Mouse (Mus musculus) skeletal muscle tissue, adult 2 months (tissue): ENCODE measurements around the gene Sprr2a2.
"Not testable (repeated sequence)": the region's sequence is repeated elsewhere in the genome, so short reads cannot be mapped to it uniquely, and the experiment has no call there.

Experiments used
- DNase-seq: peaks from one replicate; pipeline ENCODE4 v3.0.0-alpha.2; 2012; ENCODE audit warnings: low read depth, low spot score

Gene Sprr2a2

DNA sequence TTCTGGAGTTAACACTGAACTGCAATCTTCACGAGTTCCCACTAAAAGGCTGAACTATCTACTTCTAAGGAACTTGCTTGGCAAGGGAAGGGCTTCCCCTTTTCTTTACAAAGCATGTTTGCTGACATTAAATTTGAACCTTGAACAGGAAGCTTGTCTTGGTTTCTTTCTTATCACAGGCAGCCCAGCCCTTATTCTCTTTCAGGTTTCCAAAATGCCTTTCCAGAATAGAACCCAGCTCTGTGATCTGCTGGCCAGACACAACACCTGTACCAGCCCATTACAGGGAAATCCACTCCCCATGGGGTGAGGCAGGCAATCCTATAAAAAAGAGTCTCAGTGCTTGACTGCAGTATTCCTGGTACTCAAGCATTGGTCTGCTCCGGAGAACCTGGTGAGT lies at the start of gene Sprr2a2, which contains the start of gene Sprr2a1:
Sprr2a2 (plus strand) TSS at position 352 of the 400 bp plus-strand sequence.
Sprr2a1 (plus strand) TSS at position 231 of the 400 bp plus-strand sequence.
- not testable (repeated sequence) for DNase-seq

DNA sequence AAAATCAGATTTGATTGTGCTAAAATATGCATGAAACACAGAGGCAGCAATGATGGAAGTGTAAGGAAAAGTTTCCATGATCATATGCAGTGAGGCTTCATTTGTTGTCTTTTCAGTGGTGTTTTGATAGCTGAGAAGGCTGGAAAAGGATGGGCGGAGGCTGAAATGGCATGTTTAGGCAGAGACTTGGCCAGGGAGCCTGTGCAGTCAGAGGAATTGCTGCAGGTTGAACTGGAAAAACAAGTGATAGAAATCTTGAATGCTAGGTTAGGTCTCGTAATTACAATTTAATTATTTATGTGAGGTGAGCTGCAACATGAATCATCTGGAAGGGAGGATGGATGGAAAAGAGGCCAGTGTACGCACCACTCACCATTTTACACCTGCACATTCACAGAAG lies 45.9 kb upstream of the Sprr2a2 start:
- DNase-seq = no peak

DNA sequence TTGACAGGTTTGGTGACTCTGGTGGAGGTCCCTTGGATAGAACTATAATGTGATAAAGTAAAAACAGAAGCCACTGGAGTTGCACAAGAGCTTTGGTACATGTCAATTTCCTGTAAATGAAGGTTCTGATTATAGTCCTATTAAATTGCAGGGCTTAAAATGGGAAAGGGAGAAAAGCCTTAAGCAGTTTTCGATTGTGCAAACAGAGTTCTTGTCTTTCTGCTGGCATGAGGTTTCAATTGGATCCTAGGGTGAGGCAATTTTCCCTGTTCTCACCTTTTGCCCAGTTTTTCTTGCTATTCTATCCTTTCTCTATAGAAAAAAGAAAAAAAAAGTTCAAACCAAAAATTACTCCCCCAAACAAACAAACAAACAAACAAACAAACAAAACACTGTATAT lies 38.8 kb upstream of the Sprr2a2 start:
- no peak for DNase-seq

DNA sequence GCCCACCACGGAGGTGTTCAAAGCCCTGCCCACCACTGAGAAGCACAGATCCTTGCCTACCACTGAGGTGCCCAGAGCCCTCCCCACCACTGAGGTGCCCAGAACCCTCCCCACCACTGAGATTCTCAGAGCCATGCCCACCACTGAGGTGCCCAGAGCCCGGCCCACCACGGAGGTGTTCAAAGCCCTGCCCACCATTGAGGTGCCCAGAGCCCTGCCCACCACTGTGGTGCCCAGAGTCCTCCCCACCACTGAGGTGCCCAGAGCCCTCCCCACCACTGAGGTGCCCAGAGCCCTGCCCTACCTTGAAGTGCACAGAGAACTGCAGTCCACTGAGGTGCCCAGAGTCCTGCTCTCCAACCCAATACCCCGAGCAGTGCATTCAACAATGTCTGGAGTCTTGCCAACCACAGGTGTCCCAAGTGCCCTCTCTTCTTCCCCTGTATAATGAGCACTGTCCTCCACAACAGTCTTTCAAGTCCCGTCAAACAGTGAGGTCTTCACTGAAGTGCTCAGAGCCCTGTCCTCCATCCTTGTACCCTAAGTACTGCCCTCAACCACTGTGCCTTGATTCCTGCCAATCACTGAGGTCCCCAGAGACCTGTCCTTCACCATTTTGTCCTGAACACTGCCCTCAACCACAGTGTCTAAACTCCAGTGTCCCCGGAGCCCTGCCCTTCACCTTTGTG lies 20.1 kb upstream of the Sprr2a2 start:
- no peak for DNase-seq

DNA sequence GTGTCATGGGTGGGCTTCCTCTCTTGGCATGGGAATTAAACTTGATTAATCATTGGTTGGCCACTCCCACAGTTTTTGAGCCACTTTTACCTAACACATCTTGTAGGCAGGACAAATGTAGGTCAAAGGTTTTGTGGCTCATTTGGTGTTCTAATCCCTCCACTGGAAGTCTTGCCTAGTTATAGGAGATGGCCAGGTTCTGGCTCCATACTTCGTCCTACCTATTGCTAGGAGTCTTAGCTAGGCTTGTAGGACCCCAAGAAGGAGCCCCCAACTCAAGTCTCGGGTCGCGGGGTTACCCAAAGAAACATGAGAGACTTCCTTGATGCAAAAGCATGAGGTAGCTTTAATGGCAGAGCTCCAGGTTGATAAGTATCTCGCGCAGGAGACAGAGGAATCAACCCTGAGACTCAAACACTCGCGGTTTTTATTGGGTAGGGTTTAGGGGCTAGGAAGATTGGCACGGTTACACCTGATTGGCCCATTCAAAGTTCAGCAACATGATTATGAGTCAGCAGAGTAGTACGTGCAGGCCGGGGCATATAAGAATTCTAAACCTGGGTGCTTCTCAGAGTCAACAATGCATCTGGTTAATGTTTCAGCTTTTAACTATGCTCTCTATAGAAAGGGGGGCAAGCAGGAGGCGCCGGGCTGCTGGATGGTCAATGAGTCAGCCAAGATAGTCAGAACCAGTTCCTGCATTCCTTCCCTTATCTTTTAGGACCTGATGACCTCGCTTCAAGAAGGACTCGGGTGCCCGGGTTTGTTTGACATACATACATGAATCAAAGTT lies 4.4 kb upstream of the Sprr2a2 start:
- not testable (repeated sequence) for DNase-seq

DNA sequence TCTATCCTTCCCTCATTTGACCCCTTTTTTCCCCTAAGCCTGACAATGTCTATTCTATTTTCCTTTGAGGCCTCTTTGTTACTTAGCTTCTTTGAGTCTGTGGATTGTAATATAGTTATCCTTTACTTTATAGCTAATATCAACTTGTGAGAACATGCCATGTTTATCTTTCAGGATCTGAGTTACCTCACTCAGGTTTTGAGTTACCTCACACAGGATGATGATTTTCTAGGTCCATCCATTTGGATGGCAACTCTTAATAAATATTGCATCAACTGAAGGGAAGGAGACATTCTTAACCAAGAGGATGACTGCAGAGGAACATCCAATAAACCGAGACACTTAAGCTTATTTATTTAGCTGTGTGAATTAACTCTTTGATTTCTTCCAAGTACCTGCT lies 3.7 kb upstream of the Sprr2a2 start:
- DNase-seq = not testable (repeated sequence)

GRCm38 (mm10) chr3:92213651-92214050 lies 2.1 kb upstream of the Sprr2a2 start:
- not testable (repeated sequence) for DNase-seq

DNA sequence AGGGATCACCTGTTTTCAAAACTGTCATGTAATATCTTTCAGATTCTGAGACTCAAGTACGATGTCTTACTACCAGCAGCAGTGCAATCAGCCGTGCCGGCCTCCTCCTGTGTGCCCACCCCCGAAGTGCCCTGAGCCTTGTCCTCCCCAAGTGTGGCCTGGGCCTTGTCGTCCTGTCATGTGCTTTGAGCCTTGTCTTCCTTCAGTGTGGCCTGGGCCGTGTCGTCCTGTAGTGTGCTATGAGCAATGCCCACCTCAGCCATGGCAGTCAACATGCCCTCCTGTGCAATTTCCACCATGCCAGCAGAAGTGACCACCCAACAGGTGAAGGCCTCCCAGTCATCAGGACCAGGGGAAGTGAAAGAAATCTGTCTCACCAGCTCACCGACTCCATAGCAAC lies 3.3 kb downstream of the Sprr2a2 start:
- not testable (repeated sequence) for DNase-seq

GRCm38 (mm10) chr3:92223708-92224107 lies 8.0 kb downstream of the Sprr2a2 start:
- not testable (repeated sequence) for DNase-seq

GRCm38 (mm10) chr3:92227410-92227809 lies 11.7 kb downstream of the Sprr2a2 start:
- not testable (repeated sequence) for DNase-seq

DNA sequence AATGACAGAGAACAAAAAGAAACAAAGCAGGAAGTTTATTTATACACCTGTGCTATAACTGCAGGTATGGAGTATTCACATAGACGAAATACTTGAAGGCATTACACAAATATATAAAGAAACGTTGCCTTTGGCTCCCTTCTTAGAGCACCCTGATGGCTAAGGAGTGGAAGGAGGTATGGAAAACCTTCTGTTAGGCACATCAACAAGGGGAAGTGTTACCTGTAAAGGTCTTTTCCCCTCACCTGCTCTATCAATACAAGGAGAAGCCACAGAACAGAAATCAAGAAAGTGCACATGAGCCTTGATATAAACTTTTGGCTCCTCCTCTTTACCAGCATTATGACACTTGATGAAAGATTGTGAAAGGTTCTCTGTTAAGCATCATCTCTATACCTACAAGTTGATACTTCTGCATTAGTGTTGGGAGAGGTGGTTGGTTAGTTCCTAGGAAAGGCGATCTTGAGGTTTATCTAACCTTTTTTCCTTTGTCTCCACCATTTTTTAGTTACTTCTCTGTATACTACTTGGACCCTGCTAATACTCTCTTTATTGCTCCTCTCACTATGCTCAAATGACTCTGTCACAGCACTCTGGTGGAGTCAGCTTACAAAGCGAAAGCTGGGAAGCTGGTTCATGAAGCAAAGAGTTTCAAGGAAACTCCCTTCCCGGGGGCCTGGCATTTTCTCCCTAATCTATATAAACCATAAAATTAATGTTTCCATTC lies 20.9 kb downstream of the Sprr2a2 start:
- DNase-seq = not testable (repeated sequence)

- DNase-seq = not testable (repeated sequence)
Observed at GRCm38 (mm10) chr3:92238736-92239135, 23.0 kb downstream of the Sprr2a2 start.

- DNase-seq = not testable (repeated sequence)
Observed at GRCm38 (mm10) chr3:92239197-92239596, 23.5 kb downstream of the Sprr2a2 start.

DNA sequence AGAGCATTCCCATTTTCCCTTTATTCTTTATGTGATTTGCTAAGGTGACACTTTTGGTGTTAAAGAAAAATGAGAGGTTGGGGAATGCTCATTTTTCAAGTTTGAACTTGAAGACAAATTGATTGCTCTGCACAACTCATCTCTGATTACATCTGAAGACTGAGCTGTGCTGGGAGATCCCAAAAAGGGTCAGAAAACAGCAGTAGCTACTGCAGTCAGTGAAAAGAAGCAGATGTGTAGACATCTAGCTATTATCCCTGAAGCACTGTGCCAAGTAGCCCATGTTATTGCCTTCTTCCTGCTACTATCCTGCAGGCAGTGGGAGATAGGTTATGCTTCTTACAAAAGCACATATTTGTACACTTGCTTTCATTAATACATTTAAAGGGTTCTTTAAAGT lies 29.1 kb downstream of the Sprr2a2 start:
- not testable (repeated sequence) for DNase-seq

GRCm38 (mm10) chr3:92246245-92246644 lies 30.5 kb downstream of the Sprr2a2 start:
- DNase-seq = not testable (repeated sequence)

GRCm38 (mm10) chr3:92248494-92248893 lies 32.8 kb downstream of the Sprr2a2 start:
- not testable (repeated sequence) for DNase-seq

GRCm38 (mm10) chr3:92250450-92250849 lies 34.7 kb downstream of the Sprr2a2 start:
- not testable (repeated sequence) for DNase-seq

GRCm38 (mm10) chr3:92253860-92254259 lies 38.1 kb downstream of the Sprr2a2 start:
- not testable (repeated sequence) for DNase-seq

DNA sequence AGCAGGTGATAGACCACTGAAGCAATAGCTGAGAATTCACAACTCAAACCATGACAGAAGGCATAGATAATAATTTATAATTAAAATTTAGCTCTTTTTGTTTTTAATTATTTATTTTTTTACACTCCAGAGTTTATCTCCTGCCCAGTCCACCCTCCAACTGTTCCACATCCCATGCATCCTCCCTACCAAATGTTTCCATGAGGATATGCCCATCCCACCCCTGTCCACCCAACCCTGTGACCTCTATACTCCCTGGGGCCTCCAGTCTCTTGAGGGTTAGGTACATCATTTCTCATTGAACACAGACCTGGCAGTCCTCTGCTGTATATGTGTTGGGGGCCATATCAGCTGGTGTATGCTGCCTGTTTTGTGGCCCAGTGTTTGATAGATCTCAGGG lies 42.8 kb downstream of the Sprr2a2 start:
- DNase-seq = not testable (repeated sequence)

DNA sequence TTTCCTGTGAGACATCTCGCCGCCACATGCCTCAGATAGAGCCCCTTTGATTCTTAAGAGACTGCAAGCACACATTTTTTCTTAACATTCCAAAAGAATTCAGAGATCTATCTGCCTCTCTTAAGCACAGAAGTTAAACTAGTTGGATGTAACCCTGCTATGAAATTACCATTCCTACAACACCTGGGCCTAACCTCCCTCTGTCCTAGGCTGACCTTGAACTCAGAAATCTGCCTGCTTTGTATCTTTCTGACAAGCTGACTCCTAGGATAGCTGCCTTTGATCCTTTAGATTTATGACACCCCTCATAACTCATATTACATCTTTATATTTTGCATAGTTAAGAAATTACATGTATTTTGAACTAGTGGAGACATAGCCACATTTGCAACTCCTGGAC lies 47.7 kb downstream of the Sprr2a2 start:
- not testable (repeated sequence) for DNase-seq

DNA sequence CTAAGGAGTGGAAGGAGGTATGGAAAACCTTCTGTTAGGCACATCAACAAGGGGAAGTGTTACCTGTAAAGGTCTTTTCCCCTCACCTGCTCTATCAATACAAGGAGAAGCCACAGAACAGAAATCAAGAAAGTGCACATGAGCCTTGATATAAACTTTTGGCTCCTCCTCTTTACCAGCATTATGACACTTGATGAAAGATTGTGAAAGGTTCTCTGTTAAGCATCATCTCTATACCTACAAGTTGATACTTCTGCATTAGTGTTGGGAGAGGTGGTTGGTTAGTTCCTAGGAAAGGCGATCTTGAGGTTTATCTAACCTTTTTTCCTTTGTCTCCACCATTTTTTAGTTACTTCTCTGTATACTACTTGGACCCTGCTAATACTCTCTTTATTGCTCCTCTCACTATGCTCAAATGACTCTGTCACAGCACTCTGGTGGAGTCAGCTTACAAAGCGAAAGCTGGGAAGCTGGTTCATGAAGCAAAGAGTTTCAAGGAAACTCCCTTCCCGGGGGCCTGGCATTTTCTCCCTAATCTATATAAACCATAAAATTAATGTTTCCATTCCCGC lies 55.8 kb downstream of the Sprr2a2 start:
- not testable (repeated sequence) for DNase-seq

GRCm38 (mm10) chr3:92273504-92273903 lies 57.8 kb downstream of the Sprr2a2 start:
- DNase-seq = not testable (repeated sequence)
